Mouse (Mus musculus): Measurements from ENCODE around the gene Fig4. TPM values are rescaled to one million over a fixed set of nuclear protein-coding genes. Genes with fewer than 3 reads are reported as not detected.
A peak's percentile ranks its signal among the peaks of the same experiment; 100 is the strongest.

Fig4 gene
- polyA plus RNA-seq, 1 experiment from 2014 or later = 16.4 TPM

DNA sequence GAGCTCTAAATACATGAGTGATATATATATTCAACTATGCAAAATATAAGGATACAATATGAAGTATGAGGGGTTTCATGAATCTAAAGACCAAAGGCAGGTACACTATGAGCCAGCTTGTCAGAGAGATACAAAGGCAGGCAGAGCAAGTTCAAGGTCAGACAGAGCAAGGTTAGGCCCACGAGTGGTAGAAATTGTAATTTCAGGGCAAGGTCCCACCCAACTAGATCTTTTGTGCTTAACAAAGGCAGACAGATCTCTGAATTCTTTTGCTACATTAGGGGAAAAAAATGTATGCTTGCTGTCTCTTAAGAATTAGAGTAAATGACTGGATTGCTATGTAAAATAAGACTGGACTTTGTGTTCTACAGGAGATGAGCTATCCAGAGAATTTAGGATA is 2.9 kb downstream of the Fig4 start:
- Histone ChIP-seq H3K4me3 (ENCODE audit: low read depth, low read length) (no peak overlapping the region), H3K4me1 (ENCODE audit: insufficient read depth) (no peaks in the 10 kb centered on the region), H3K4me2 (no peak overlapping the region), H3K27ac (ENCODE audit: low read depth) (no peak overlapping the region), H3K9ac (no peak overlapping the region), H3K36me3 (ENCODE audit: insufficient read depth) (no peaks in the 10 kb centered on the region), H3K9me3 (ENCODE audit: low read depth, low read length) (no peaks in the 10 kb centered on the region), H3K27me3 (ENCODE audit: insufficient read depth, low read length) (no peaks in the 10 kb centered on the region)
- TF ChIP-seq CTCF (IDR thresholded peaks at IDR 0.05; ENCODE audit: low read depth) = no peak
- no peak for DNase-seq
- ATAC-seq (ENCODE audit: insufficient read depth) = no peak
- WGBS = 48% methylated on average over 1 of the region's 1 CpGs

DNA sequence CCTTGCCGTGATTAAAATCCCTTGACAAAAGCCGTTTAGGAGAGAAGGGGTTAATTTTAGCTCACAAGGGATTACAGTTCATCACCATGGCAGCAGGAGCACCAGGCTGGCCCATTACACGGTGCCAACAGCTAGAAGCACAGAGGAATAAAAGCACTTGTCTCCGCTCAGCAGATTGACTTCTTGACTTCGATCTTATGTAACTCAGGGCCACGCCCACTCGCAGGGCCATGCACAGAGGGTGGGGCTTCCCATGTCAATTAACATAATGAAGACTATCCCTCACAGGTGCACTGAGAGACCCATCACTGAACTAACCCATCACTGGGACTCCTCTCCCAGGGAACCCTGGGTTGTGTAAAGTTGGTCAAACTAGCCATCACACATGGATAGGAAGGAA is 7.9 kb downstream of the Fig4 start:
- Histone ChIP-seq H3K9ac (no peak overlapping the region), H3K27me3 (ENCODE audit: insufficient read depth, low read length) (no peaks in the 10 kb centered on the region), H3K4me3 (ENCODE audit: low read depth, low read length) (no peak overlapping the region), H3K36me3 (ENCODE audit: insufficient read depth) (no peaks in the 10 kb centered on the region), H3K27ac (ENCODE audit: low read depth) (no peak overlapping the region), H3K9me3 (ENCODE audit: low read depth, low read length) (no peaks in the 10 kb centered on the region), H3K4me2 (no peak overlapping the region), H3K4me1 (ENCODE audit: insufficient read depth) (peaks cover 9% of the 10 kb centered on the region; the same call in 1 of the 2 replicates)
- no peak for TF ChIP-seq CTCF (IDR thresholded peaks at IDR 0.05; ENCODE audit: low read depth)
- no peak for ATAC-seq (ENCODE audit: insufficient read depth)
- DNase-seq = peak; percentile 14
- 27% methylated on average over 7 of the region's 7 CpGs for WGBS

DNA sequence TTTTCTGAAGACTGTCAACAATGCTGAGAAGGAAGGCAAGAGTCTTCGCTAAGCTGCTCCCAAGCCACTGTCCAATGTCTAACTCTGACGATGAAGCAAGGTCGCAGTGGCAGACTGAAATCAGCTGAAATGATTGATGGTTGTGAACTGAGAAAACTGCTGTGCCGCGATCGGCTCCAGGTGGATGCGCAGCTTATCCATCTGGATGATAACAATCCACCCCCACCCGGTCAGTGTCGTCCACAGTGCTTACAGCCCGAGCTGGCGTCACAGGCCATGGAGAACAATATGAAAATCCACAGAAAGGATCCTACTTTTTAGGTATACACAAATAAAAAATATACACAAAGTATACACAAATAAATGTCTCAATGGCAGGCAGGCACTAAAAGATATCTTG is 8.3 kb downstream of the Fig4 start:
- no peak for TF ChIP-seq CTCF (IDR thresholded peaks at IDR 0.05; ENCODE audit: low read depth)
- WGBS = 36% methylated on average over 11 of the region's 11 CpGs
- H3K9ac ChIP-seq = no peak overlapping the region
- no peaks in the 10 kb centered on the region for H3K9me3 ChIP-seq (ENCODE audit: low read depth, low read length)
- no peaks in the 10 kb centered on the region for H3K36me3 ChIP-seq (ENCODE audit: insufficient read depth)
- H3K27me3 ChIP-seq (ENCODE audit: insufficient read depth, low read length) = no peaks in the 10 kb centered on the region
- DNase-seq = no peak
- H3K27ac ChIP-seq (ENCODE audit: low read depth) = no peak overlapping the region
- H3K4me3 ChIP-seq (ENCODE audit: low read depth, low read length) = no peak overlapping the region
- H3K4me1 ChIP-seq (ENCODE audit: insufficient read depth) = peaks cover 9% of the 10 kb centered on the region; the same call in 1 of the 2 replicates
- no peak overlapping the region for H3K4me2 ChIP-seq
- no peak for ATAC-seq (ENCODE audit: insufficient read depth)

DNA sequence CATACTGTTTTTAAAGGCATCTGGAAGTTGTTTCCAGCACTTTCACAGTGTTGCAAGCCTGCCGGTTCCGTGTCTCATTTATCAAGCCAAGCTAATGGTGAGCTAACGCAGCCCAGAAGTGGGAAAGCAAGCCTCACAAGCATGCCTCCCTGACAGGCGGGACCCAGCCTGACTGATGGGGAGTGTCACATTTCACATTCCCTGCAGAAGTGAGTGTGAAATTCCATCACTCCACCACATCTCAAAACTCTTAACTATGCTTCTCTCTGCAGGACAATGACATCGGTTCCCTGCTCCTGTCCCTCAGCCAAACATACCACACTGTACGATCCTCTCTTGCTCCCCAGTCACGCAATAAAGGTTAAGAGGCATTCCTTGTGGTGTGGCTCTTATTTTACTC is 10.0 kb downstream of the Fig4 start:
- Histone ChIP-seq H3K4me3 (ENCODE audit: low read depth, low read length) (no peak overlapping the region), H3K4me1 (ENCODE audit: insufficient read depth) (peaks cover 9% of the 10 kb centered on the region; the same call in 1 of the 2 replicates), H3K4me2 (peak overlapping the region; percentile 45), H3K9ac (no peak overlapping the region), H3K36me3 (ENCODE audit: insufficient read depth) (no peaks in the 10 kb centered on the region), H3K27me3 (ENCODE audit: insufficient read depth, low read length) (no peaks in the 10 kb centered on the region), H3K9me3 (ENCODE audit: low read depth, low read length) (no peaks in the 10 kb centered on the region), H3K27ac (ENCODE audit: low read depth) (peak overlapping the region; percentile 32; the same call in 1 of the 2 replicates)
- no peak for TF ChIP-seq CTCF (IDR thresholded peaks at IDR 0.05; ENCODE audit: low read depth)
- ATAC-seq (ENCODE audit: insufficient read depth) (peak; percentile 87), DNase-seq (peak; percentile 88)
- under 1% methylated on average over 7 of the region's 7 CpGs for WGBS

DNA sequence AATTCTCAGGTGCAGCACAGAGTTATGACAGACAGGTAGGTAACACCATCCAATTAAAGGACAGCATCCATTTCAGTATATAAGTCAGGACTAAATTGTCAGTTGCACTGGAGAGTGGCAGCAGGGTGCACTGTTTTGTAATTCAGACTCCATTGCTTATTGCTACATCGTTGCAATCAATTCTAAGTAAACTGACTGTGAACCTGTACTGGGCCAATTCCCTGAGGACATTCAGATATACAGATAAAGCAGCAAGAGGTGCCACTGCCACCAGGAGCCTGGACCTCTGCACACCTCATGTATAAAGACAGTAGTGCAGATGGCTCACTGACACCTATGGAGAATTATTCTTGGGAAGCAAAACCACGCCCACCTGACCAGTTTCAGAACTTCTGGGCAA is 12.0 kb downstream of the Fig4 start:
- ATAC-seq (ENCODE audit: insufficient read depth) (no peak), DNase-seq (no peak)
- Histone ChIP-seq H3K9me3 (ENCODE audit: low read depth, low read length) (no peaks in the 10 kb centered on the region), H3K27me3 (ENCODE audit: insufficient read depth, low read length) (no peaks in the 10 kb centered on the region), H3K4me1 (ENCODE audit: insufficient read depth) (peaks cover 9% of the 10 kb centered on the region; the same call in 1 of the 2 replicates), H3K4me3 (ENCODE audit: low read depth, low read length) (no peak overlapping the region), H3K9ac (no peak overlapping the region), H3K4me2 (no peak overlapping the region), H3K36me3 (ENCODE audit: insufficient read depth) (no peaks in the 10 kb centered on the region), H3K27ac (ENCODE audit: low read depth) (no peak overlapping the region)
- no peak for TF ChIP-seq CTCF (IDR thresholded peaks at IDR 0.05; ENCODE audit: low read depth)
- 70% methylated on average over 2 of the region's 2 CpGs for WGBS

DNA sequence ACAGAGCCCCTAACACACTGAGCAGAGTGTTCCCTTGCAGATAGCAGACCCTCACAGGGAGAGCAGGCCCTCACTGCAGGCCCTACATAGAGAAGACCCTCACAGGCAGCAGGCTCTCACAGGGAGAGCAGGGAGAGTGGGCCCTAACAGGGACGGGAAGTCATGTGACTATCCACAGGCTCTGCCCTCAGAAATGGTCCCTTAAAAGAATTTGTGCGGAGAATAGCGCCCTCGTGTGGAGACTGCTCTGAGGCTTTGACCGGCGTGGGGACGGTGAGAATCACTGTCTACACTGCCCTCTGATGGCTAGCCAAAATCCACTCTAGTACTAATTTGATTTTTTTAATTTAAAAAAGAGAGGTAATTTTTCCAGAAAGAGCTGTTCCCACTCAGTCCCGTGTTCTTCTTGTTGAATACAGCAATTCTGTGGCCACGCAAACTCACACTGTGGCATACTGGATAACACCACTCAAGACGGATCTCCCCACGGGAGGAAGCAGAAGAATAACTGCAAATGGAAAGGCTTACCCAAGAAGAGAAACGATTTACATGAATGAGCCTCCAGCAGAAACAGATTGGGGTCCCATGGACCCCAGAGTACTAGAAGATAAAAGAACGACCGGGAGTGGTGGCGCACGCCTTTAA is 14.2 kb downstream of the Fig4 start:
- H3K4me1 ChIP-seq (ENCODE audit: insufficient read depth) = peaks cover 9% of the 10 kb centered on the region; the same call in 1 of the 2 replicates
- H3K9me3 ChIP-seq (ENCODE audit: low read depth, low read length) = no peaks in the 10 kb centered on the region
- DNase-seq (peak; percentile 97), ATAC-seq (ENCODE audit: insufficient read depth) (peak; percentile 86)
- 36% methylated on average over 16 of the region's 16 CpGs for whole genome bisulfite sequencing
- H3K4me3 ChIP-seq (ENCODE audit: low read depth, low read length) = no peak overlapping the region
- H3K27me3 ChIP-seq (ENCODE audit: insufficient read depth, low read length) = no peaks in the 10 kb centered on the region
- H3K36me3 ChIP-seq (ENCODE audit: insufficient read depth) = no peaks in the 10 kb centered on the region
- no peak overlapping the region for H3K4me2 ChIP-seq
- no peak overlapping the region for H3K9ac ChIP-seq
- TF ChIP-seq CTCF (IDR thresholded peaks at IDR 0.05; ENCODE audit: low read depth) = peak; percentile 93
- 0 out of 2 replicates have a peak overlapping the region, but pooled peaks have one; percentile 1 for H3K27ac ChIP-seq (ENCODE audit: low read depth)

DNA sequence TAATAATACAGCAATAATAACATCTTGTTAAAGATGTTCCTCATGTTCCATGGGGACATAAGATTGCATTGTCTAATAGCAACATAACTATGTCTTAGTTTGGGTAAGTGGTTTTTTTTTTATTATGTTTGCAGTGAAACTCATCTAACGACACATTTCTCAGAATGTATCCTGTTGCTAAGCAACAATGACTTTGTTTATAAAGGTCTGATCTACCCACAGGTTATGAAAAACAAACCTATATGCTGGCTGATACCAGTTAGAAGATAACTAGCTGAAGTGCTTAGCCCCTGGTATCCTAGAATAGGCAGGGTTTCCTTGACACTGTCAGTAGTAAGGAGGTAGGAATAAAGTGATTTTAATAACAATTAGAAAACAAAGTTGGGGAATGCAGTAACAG is 15.0 kb downstream of the Fig4 start:
- H3K9ac ChIP-seq = no peak overlapping the region
- H3K9me3 ChIP-seq (ENCODE audit: low read depth, low read length) = no peaks in the 10 kb centered on the region
- H3K4me3 ChIP-seq (ENCODE audit: low read depth, low read length) = no peak overlapping the region
- 0 out of 2 replicates have a peak overlapping the region, but pooled peaks have one; percentile 1 for H3K27ac ChIP-seq (ENCODE audit: low read depth)
- no peaks in the 10 kb centered on the region for H3K27me3 ChIP-seq (ENCODE audit: insufficient read depth, low read length)
- TF ChIP-seq CTCF (IDR thresholded peaks at IDR 0.05; ENCODE audit: low read depth) = no peak
- no peaks in the 10 kb centered on the region for H3K36me3 ChIP-seq (ENCODE audit: insufficient read depth)
- DNase-seq = no peak
- H3K4me2 ChIP-seq = no peak overlapping the region
- H3K4me1 ChIP-seq (ENCODE audit: insufficient read depth) = peaks cover 3% of the 10 kb centered on the region; the same call in 1 of the 2 replicates
- WGBS = 50% methylated on average over 1 of the region's 1 CpGs
- ATAC-seq (ENCODE audit: insufficient read depth) = no peak

All from lung, embryonic 14.5 days (tissue).